ENCODE assay signal across 8 mouse cellular contexts in the genomic region with DNA sequence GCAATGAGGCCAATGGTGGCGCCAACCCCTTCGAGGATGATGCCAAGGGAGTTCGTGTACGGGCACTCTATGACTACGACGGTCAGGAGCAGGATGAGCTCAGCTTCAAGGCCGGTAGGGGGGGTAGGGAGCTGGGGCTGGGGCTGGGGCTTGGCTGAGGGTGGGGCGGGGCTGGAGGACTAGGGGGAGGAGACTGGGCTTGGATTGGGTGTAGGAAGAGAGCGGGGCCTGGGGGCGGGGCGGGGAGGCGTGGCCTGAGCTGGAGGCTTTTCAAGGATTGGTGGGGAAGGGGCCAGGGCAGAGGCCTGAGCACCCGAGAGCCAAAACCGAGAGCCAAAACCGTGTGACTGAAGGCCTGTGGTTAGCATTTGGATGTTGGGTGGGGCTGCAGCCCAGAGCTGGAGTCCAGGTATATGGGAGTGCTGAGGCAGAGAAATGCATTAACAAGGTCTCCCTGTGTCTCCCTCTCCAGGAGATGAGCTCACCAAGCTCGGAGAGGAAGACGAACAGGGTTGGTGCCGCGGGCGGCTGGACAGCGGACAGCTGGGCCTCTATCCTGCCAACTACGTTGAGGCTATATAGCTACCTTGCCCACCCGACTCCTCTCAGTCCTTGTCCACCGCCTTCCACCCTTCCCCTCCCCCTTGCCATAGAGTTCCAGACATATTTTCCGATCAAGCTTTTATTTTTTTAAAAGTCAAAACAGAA. TPM values are rescaled to one million over a fixed set of nuclear protein-coding genes. Genes with fewer than 3 reads are reported as not detected.
DNase-seq lines count a peak whose midpoint lies in the region; ATAC-seq and TF ChIP-seq lines count a peak whose summit lies in the region.

No protein-coding gene starts in this region.

- H3K27me3 ChIP-seq in intestine, embryonic 16.5 days (replicated peaks; ENCODE audit: control insufficient read depth, insufficient read depth, low read length), result 0 out of 2 replicates have a peak, but pooled peaks cover 2% of the 10 kb centered on the region

- peaks cover 5% of the 10 kb centered on the region; the same call in 1 of the 2 replicates for H3K4me1 ChIP-seq in intestine, embryonic 16.5 days (ENCODE audit: control insufficient read depth, insufficient read depth, low read length)

- H3K9me3 ChIP-seq in intestine, embryonic 16.5 days (ENCODE audit: control insufficient read depth, low read length), result no peaks in the 10 kb centered on the region

- 5% methylated on average over 24 of the region's 25 CpGs for WGBS in intestine, embryonic 16.5 days

- no peaks in the 10 kb centered on the region for H3K36me3 ChIP-seq in intestine, embryonic 16.5 days (ENCODE audit: control insufficient read depth, insufficient read depth, low read length)

- peak overlapping the region; percentile 72 for H3K27ac ChIP-seq in layer of hippocampus, adult 2 months
- no peak overlapping the region for H3K27ac ChIP-seq in intestine, embryonic 16.5 days (ENCODE audit: low read length)

- peak overlapping the region; percentile 27; the same call in 1 of the 2 replicates for H3K4me3 ChIP-seq in layer of hippocampus, adult 2 months
- H3K4me3 ChIP-seq in intestine, embryonic 16.5 days (ENCODE audit: low read length), result peak overlapping the region; percentile 41

- peak overlapping the region; percentile 52; the same call in 1 of the 2 replicates for H3K9ac ChIP-seq in intestine, embryonic 16.5 days (ENCODE audit: low read depth, low read length)

- H3K4me2 ChIP-seq in intestine, embryonic 16.5 days (ENCODE audit: low read depth, low read length), result peak overlapping the region; percentile 61

- peak; percentile 92 for ATAC-seq in intestine, embryonic 16.5 days

- intact Hi-C loops in gastrocnemius, postnatal 36 days (cut with DNase I), result loop anchor here (5.0 kb wide), 1 partner anchor 54 kb away; no protein-coding TSS in a partner anchor

- TF ChIP-seq CTCF in layer of hippocampus, adult 2 months (conservative IDR thresholded peaks at IDR 0.05), result peak; percentile 21; the same call in 1 of the 2 replicates

- peak; percentile 50 to 58 for DNase-seq in layer of hippocampus, adult 2 months (ENCODE audit: low spot score in 2 of 2)
- no peak for DNase-seq in layer of hippocampus, postnatal 36 days
- DNase-seq in c-Kit-positive CD71-positive TER-119-positive erythroid progenitor cells, embryonic 14.5 days (ENCODE audit: low spot score), result peak; percentile 37
- DNase-seq in gastrocnemius, postnatal 36 days, result peak; percentile 37 to 53
- peak; percentile 26 to 71 for DNase-seq in lung, adult 18-20 months
- peak; percentile 31 for DNase-seq in ovary, postnatal 10 days (ENCODE audit: low spot score)
- DNase-seq in right cerebral cortex, postnatal 25 days, result no peak

RNA-seq across cellular contexts. Expression of gene Spdef, which starts 20.6 kb away (rescaled TPM):
- under 1 TPM; 0.59 to 0.61 TPM for total RNA-seq in layer of hippocampus, adult 2 months (2021)
- total RNA-seq in layer of hippocampus, postnatal 36 days (2021), result under 1 TPM in 1 of 2 experiments, not detected in 1; 0.90 TPM
- total RNA-seq in gastrocnemius, postnatal 36 days (2021), result not detected
- 20.0 and 21.9 TPM in 2 replicates for polyA plus RNA-seq in intestine, embryonic 16.5 days (2015; fragmentation: Nextera tagmentation; extraction: Ambion mirVana)

RNA-seq across cellular contexts. Expression of gene Pacsin1, which starts 52.8 kb away (rescaled TPM):
- total RNA-seq in layer of hippocampus, adult 2 months (2021), result 100 to 1,000 TPM; 321 to 335 TPM
- 100 to 1,000 TPM; 310 to 319 TPM for total RNA-seq in layer of hippocampus, postnatal 36 days (2021)
- under 1 TPM; 0.18 to 0.59 TPM for total RNA-seq in gastrocnemius, postnatal 36 days (2021)
- 2.1 and 2.7 TPM in 2 replicates for polyA plus RNA-seq in intestine, embryonic 16.5 days (2015; fragmentation: Nextera tagmentation; extraction: Ambion mirVana)

Comparison
In these comparisons a context has a peak if more than half of its experiments do, and no peak if none do; other contexts are left out.
1. DNase-seq: peak in layer of hippocampus, adult 2 months (2 of 2), c-Kit-positive CD71-positive TER-119-positive erythroid progenitor cells, embryonic 14.5 days (single experiment), gastrocnemius, postnatal 36 days (2 of 2), lung, adult 18-20 months (2 of 2) and ovary, postnatal 10 days (single experiment); none in layer of hippocampus, postnatal 36 days (0 of 2) and right cerebral cortex, postnatal 25 days (single experiment).
2. RNA of gene Pacsin1, which starts 52.8 kb away (total RNA-seq): 321 to 335 TPM in layer of hippocampus, adult 2 months and 310 to 319 TPM in layer of hippocampus, postnatal 36 days; 0.18 to 0.59 TPM in gastrocnemius, postnatal 36 days; every median in the first group is over 100 times any median in the second.